Mouse (Mus musculus) splenic B cell, adult 2 months (primary cell): ENCODE measurements around the gene 7530416G11Rik.

Source experiments
- DNase-seq: peaks from one replicate; pipeline ENCODE4 v3.0.0-alpha.2; 2011; ENCODE audit warnings: low read depth, low spot score
- H3K27me3 ChIP-seq: 2 replicates; pipeline ENCODE4 v1.6.1; 2012; ENCODE audit warnings: mild to moderate bottlenecking, low read length, moderate library complexity, mixed read lengths; ENCODE audit not compliant: control insufficient read depth, poor library complexity, insufficient read depth, severe bottlenecking
- H3K36me3 ChIP-seq: 2 replicates; pipeline ENCODE4 v1.6.1; 2012; ENCODE audit warnings: mild to moderate bottlenecking, low read length, moderate library complexity, mixed read lengths; ENCODE audit not compliant: control insufficient read depth, poor library complexity, insufficient read depth, severe bottlenecking

The 7530416G11Rik gene

DNA sequence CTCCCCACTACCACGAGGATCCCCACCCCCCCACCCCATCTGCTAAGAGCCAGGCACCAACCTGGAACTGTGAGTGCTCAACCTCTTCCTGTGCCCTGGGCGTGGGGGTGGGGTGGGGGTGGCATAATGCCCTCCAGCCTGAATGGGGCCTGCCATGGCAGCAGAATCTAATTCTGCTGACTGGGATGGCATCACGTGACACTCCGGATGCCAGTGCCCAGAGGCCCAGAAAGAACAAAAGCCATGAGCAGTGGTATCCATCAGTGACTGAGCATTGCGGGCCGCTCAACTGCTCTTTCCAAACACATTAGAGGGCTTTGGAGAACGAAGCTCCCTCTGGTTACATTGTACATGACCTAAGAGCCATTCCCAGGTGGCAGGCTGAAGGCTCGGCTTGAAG lies at the start of gene 7530416G11Rik:
TSS of gene 7530416G11Rik (minus strand) at position 101 of the 400 bp plus-strand sequence.
- DNase-seq = no peak
- Histone ChIP-seq H3K36me3 (no peaks in the 10 kb centered on the region), H3K27me3 (no peaks in the 10 kb centered on the region)

- Histone ChIP-seq H3K36me3 (no peaks in the 10 kb centered on the region), H3K27me3 (no peaks in the 10 kb centered on the region)
- DNase-seq = no peak
These were observed 43.5 kb upstream of the 7530416G11Rik start for GRCm38 (mm10) chr15:85546500-85546899.

- no peaks in the 10 kb centered on the region for H3K27me3 ChIP-seq
- no peaks in the 10 kb centered on the region for H3K36me3 ChIP-seq
- no peak for DNase-seq
These were observed 42.3 kb upstream of the 7530416G11Rik start for GRCm38 (mm10) chr15:85545369-85545768.

GRCm38 (mm10) chr15:85538170-85538569 lies 35.1 kb upstream of the 7530416G11Rik start:
- DNase-seq = no peak
- no peaks in the 10 kb centered on the region for H3K27me3 ChIP-seq
- H3K36me3 ChIP-seq = no peaks in the 10 kb centered on the region

DNA sequence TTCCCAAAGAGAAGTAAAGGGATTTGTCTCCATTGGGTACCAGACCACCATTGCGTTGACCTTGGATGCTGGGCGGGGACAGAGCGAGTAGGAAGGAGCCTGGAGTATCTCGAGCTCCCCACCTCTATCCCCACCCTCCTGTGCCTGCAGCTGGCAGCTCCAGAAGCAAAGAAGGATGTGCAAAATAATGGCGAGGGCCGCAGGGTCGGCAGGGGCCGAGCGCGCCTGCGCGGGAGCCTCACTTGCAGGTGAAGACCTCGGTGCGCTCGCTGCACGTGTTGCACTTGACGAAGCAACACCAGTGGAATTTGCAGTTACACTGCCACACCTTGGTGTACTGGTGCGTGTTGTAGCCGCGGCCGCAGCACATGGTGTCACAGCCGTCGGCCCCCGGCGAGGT lies 34.1 kb upstream of the 7530416G11Rik start:
- H3K27me3 ChIP-seq = no peaks in the 10 kb centered on the region
- H3K36me3 ChIP-seq = no peaks in the 10 kb centered on the region
- no peak for DNase-seq

DNA sequence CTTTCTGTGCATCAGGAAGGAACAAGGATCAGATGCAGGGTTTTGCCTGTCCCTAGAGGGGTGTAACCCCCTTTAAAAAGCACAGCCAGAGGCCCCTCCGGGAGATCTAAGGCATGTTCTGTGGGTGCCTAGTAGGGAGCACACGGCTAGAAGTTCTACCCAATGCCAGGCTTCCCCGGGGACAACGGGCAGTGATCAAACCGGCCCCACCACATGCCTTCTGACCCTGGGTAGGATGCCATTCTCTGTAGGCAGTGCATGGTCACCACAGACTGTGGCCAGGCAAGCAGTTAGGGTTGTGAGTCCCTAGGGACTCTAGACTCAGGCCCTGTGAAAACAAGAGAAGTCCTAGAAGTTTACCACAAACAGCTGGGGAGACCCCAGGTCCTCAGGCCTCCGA lies 31.6 kb upstream of the 7530416G11Rik start:
- no peaks in the 10 kb centered on the region for H3K36me3 ChIP-seq
- DNase-seq = no peak
- no peaks in the 10 kb centered on the region for H3K27me3 ChIP-seq

- no peaks in the 10 kb centered on the region for H3K27me3 ChIP-seq
- H3K36me3 ChIP-seq = no peaks in the 10 kb centered on the region
- DNase-seq = no peak
These were observed 31.2 kb upstream of the 7530416G11Rik start for GRCm38 (mm10) chr15:85534215-85534614.

GRCm38 (mm10) chr15:85532063-85532462 lies 29.0 kb upstream of the 7530416G11Rik start:
- Histone ChIP-seq H3K27me3 (no peaks in the 10 kb centered on the region), H3K36me3 (no peaks in the 10 kb centered on the region)
- DNase-seq = no peak

GRCm38 (mm10) chr15:85529911-85530310 lies 26.9 kb upstream of the 7530416G11Rik start:
- no peak for DNase-seq
- no peaks in the 10 kb centered on the region for H3K36me3 ChIP-seq
- no peaks in the 10 kb centered on the region for H3K27me3 ChIP-seq

- H3K27me3 ChIP-seq = no peaks in the 10 kb centered on the region
- H3K36me3 ChIP-seq = no peaks in the 10 kb centered on the region
- no peak for DNase-seq
These were observed 21.4 kb upstream of the 7530416G11Rik start for GRCm38 (mm10) chr15:85524404-85524950.

DNA sequence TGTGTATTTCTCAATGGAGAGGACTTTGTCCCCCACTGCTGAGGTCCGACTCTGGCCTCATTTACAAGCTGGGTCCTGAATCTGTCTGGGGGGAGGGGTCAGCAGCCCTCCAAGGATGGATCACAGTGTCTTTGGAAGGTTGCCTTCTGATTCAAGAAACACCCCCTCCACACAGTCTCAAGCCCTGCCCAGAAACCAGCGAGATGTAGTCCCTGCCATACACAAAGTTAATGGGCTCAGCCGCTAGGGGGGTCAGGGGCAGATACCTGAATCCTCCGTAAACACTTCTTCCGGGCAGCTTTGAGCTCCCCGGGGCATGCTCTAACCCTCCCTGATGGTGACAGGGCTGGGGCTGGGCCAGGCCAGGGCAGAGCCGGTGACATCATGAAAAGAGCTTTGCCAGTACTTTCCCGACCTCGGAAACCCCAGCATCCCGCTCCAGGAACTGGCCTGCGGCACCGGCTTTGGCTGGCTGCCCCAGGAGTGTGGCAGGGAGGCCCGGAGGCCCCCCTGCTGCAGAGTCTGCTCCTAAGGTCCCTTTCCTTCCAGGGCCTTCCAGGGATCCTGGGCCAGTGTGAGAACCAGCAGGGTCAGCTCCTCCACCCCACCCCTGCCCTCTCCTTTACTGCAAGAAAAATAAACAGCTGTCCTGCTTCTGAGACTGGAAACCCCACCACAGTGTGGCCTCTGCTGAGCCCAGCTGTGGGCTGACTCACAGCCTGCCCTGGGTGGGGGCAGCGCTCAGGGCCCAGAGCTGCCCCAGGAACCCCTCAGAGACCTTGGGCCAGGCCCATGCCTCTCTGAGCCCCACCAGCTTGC lies 20.4 kb upstream of the 7530416G11Rik start:
- H3K27me3 ChIP-seq = no peaks in the 10 kb centered on the region
- H3K36me3 ChIP-seq = no peaks in the 10 kb centered on the region
- DNase-seq = no peak

DNA sequence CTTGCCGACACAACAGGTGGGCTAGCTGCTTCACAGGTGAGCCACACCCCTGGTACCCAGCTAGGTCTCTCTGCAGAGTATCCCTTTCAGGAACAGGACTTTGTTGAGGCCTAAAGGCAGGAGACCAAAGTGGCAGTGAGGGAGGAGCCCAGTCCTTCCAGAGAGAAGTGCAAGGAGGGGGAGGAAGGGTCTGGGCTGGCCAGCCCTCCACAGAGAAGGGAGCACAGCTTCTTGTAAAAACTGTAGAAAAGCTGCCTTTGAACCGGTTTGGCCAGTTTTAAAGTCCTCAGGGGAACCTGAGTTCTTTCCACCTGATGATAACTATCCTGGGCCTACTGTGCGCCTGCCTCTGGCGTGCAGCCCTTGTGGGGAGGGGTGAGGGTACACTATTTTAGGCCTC lies 16.4 kb upstream of the 7530416G11Rik start:
- H3K36me3 ChIP-seq = no peaks in the 10 kb centered on the region
- no peak for DNase-seq

DNA sequence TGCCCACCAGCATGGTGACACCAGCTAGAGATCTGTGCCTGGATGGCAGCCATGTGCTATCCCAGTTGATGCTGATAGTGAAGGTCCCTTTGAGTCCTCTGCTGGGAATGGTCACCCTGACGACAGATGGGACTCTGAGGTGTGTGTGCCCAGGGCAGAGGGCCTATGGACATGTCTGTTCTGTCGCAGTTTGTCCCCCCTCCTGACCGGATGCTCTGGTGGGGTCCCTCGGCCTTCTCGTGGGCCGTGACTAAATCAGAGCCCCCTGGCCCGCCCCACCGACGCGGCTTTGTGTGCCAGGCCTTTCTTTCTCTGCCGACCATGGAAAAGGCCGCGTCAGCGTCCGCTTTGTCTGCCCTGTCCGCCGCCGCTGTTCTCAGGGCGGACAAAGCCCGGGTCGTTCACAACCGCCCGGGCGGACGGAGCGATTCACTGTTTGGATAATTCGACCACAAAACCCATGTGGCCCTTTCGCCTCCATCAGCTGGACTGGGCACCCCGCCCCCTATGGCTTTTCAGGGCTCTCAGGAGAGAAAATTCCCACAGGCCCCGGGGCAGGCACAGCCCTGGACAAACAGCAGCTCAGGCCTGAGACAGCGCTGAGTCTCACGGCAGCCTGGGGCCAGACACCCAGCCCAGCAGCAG lies 4.5 kb upstream of the 7530416G11Rik start:
- H3K27me3 ChIP-seq = no peaks in the 10 kb centered on the region
- no peak for DNase-seq
- H3K36me3 ChIP-seq = no peaks in the 10 kb centered on the region

More for the DNA sequence above, 16.4 kb upstream of the 7530416G11Rik start:
- H3K27me3 ChIP-seq = no peaks in the 10 kb centered on the region

DNA sequence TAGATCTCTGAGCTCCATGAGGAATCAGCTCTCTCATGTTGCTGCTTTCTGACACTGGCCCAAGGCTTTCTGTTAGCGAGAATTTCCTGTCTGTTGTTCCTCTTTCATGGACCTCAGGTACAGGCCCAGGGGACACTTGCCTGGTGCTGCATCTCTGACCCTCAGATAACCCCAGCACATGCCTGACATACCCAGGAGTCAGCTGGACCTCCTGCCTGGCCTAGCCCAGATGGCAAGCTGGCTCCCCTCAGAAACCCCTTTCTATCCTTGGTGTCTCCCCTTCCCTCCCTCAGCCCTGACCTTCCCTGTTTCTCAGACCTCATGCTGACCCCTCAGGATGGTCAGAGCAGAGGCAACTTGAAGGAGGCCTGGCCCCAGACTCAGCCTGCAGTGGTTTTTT lies 3.7 kb upstream of the 7530416G11Rik start:
- DNase-seq = no peak
- H3K27me3 ChIP-seq = no peaks in the 10 kb centered on the region
- no peaks in the 10 kb centered on the region for H3K36me3 ChIP-seq
